26 mouse cellular contexts compared by ENCODE assay signal in the genomic region with DNA sequence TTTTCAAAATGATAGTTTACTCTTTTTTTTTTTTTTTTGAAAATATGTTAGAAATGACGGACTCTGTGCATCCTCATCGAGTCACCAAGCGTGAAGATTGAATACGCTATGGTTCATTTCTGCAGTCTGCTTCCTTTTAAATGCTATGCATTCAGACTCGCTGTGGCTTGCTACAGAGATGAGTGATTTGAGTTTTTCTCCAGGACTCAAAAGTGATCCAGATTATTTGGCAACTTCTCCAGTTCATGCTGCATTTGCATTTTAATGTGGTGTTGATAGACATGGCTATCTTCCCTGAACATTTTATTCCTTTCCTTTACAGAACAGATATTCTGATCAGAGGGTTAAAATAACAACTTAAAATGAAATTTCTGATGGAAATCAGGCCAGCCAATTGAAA.
DNase-seq lines count a peak whose midpoint lies in the region; ATAC-seq and TF ChIP-seq lines count a peak whose summit lies in the region.
"Had no signal": no experiment of that assay in that cellular context is flagged by ENCODE, and none has a peak within 500 bp of the region (broad histone marks: within the 10 kb centered on the region; RNA-seq: fewer than 3 reads in every experiment).

No protein-coding gene starts in this region.

- ATAC-seq in hindbrain, embryonic 16.5 days: no peak
- 0 out of 2 replicates have a peak, but pooled peaks have one; percentile 38 for ATAC-seq in neural tube, embryonic 11.5 days (ENCODE audit: insufficient read depth, low FRiP score, low TSS enrichment)
- ATAC-seq in midbrain, embryonic 11.5 days (ENCODE audit: low FRiP score): no peak
- ATAC-seq in midbrain, postnatal 0 days (ENCODE audit: low FRiP score): no peak
- ATAC-seq in forebrain, embryonic 13.5 days: no peak
- ATAC-seq: CD4-positive, CD25-positive, alpha-beta regulatory T cell, adult 4 months; liver, embryonic 12.5 days had no signal

- WGBS in hindbrain, embryonic 10.5 days: 67% methylated on average over 5 of the region's 5 CpGs
- 39% methylated on average over 5 of the region's 5 CpGs for WGBS in hindbrain, embryonic 16.5 days
- WGBS in neural tube, embryonic 11.5 days: 57% methylated on average over 5 of the region's 5 CpGs
- 77% methylated on average over 5 of the region's 5 CpGs for WGBS in midbrain, embryonic 11.5 days
- WGBS in midbrain, postnatal 0 days: 27% methylated on average over 5 of the region's 5 CpGs
- 75% methylated on average over 5 of the region's 5 CpGs for WGBS in forebrain, embryonic 13.5 days

- H3K4me3 ChIP-seq in hindbrain, embryonic 10.5 days: peak overlapping the region; percentile 30; the same call in 1 of the 2 replicates
- H3K4me3 ChIP-seq in hindbrain, embryonic 16.5 days (ENCODE audit: low read length): no peak overlapping the region
- no peak overlapping the region for H3K4me3 ChIP-seq in neural tube, embryonic 11.5 days (ENCODE audit: low read depth, low read length)
- H3K4me3 ChIP-seq in midbrain, embryonic 11.5 days (ENCODE audit: low read depth, low read length): no peak overlapping the region
- no peak overlapping the region for H3K4me3 ChIP-seq in midbrain, postnatal 0 days (ENCODE audit: low read depth, low read length)
- H3K4me3 ChIP-seq in forebrain, embryonic 13.5 days: no peak overlapping the region
- H3K4me3 ChIP-seq: forebrain, embryonic 15.5 days; heart, adult 2 months; heart, embryonic 12.5 days; kidney, embryonic 15.5 days; left cerebral cortex, adult 2 months; liver, embryonic 12.5 days had no signal

- no peak for TF ChIP-seq CTCF in midbrain, postnatal 0 days (IDR thresholded peaks at IDR 0.05)

- no peaks in the 10 kb centered on the region for H3K36me3 ChIP-seq in hindbrain, embryonic 10.5 days
- no peaks in the 10 kb centered on the region for H3K36me3 ChIP-seq in hindbrain, embryonic 16.5 days (ENCODE audit: control insufficient read depth, insufficient read depth, low read length)
- no peaks in the 10 kb centered on the region for H3K36me3 ChIP-seq in neural tube, embryonic 11.5 days (ENCODE audit: control insufficient read depth, insufficient read depth, low read length)
- H3K36me3 ChIP-seq in midbrain, embryonic 11.5 days (ENCODE audit: control insufficient read depth, insufficient read depth, low read length): no peaks in the 10 kb centered on the region
- H3K36me3 ChIP-seq in midbrain, postnatal 0 days (ENCODE audit: insufficient read depth, low read length): no peaks in the 10 kb centered on the region
- H3K36me3 ChIP-seq in forebrain, embryonic 13.5 days (ENCODE audit: poor library complexity, severe bottlenecking): no peaks in the 10 kb centered on the region
- H3K36me3 ChIP-seq: forebrain, embryonic 15.5 days; heart, embryonic 12.5 days; kidney, embryonic 15.5 days; liver, embryonic 12.5 days had no signal

- no peaks in the 10 kb centered on the region for H3K9me3 ChIP-seq in hindbrain, embryonic 10.5 days
- H3K9me3 ChIP-seq in hindbrain, embryonic 16.5 days (ENCODE audit: control insufficient read depth, low read length): no peaks in the 10 kb centered on the region
- no peaks in the 10 kb centered on the region for H3K9me3 ChIP-seq in neural tube, embryonic 11.5 days (ENCODE audit: control insufficient read depth, low read length)
- no peaks in the 10 kb centered on the region for H3K9me3 ChIP-seq in midbrain, embryonic 11.5 days (ENCODE audit: control insufficient read depth, low read length)
- H3K9me3 ChIP-seq in midbrain, postnatal 0 days (ENCODE audit: low read length): no peaks in the 10 kb centered on the region
- H3K9me3 ChIP-seq in forebrain, embryonic 13.5 days (replicated peaks): no peaks in the 10 kb centered on the region
- H3K9me3 ChIP-seq: forebrain, embryonic 15.5 days; heart, embryonic 12.5 days; kidney, embryonic 15.5 days; liver, embryonic 12.5 days had no signal

- H3K27ac ChIP-seq in hindbrain, embryonic 10.5 days: peak overlapping the region; percentile 69; the same call in 1 of the 2 replicates
- no peak overlapping the region for H3K27ac ChIP-seq in hindbrain, embryonic 16.5 days (ENCODE audit: low read depth, low read length)
- no peak overlapping the region for H3K27ac ChIP-seq in neural tube, embryonic 11.5 days (ENCODE audit: low read depth, low read length)
- H3K27ac ChIP-seq in midbrain, embryonic 11.5 days (ENCODE audit: low read depth, low read length): no peak overlapping the region
- H3K27ac ChIP-seq in midbrain, postnatal 0 days (ENCODE audit: low read depth, low read length): no peak overlapping the region
- H3K27ac ChIP-seq in forebrain, embryonic 13.5 days: no peak overlapping the region
- H3K27ac ChIP-seq: forebrain, embryonic 15.5 days; heart, adult 2 months; kidney, embryonic 15.5 days; left cerebral cortex, adult 2 months; liver, embryonic 12.5 days had no signal

- H3K9ac ChIP-seq in hindbrain, embryonic 16.5 days (ENCODE audit: low read depth, low read length): no peak overlapping the region
- H3K9ac ChIP-seq in neural tube, embryonic 11.5 days (ENCODE audit: low read length): no peak overlapping the region
- no peak overlapping the region for H3K9ac ChIP-seq in midbrain, embryonic 11.5 days (ENCODE audit: low read length)
- H3K9ac ChIP-seq in midbrain, postnatal 0 days (replicated peaks; ENCODE audit: low read length, poor library complexity, severe bottlenecking): no peak overlapping the region
- no peak overlapping the region for H3K9ac ChIP-seq in forebrain, embryonic 13.5 days
- H3K9ac ChIP-seq: forebrain, embryonic 15.5 days; heart, embryonic 12.5 days; kidney, embryonic 15.5 days; liver, embryonic 12.5 days; liver, postnatal 0 days had no signal

- H3K4me1 ChIP-seq in hindbrain, embryonic 10.5 days (replicated peaks): peaks cover 8% of the 10 kb centered on the region; the same call in 1 of the 2 replicates
- H3K4me1 ChIP-seq in hindbrain, embryonic 16.5 days (ENCODE audit: control insufficient read depth, insufficient read depth, low read depth, low read length): no peaks in the 10 kb centered on the region
- H3K4me1 ChIP-seq in neural tube, embryonic 11.5 days (ENCODE audit: control insufficient read depth, insufficient read depth, low read length): no peaks in the 10 kb centered on the region
- H3K4me1 ChIP-seq in midbrain, embryonic 11.5 days (ENCODE audit: control insufficient read depth, insufficient read depth, low read length): peaks cover 2% of the 10 kb centered on the region; the same call in 1 of the 2 replicates
- no peaks in the 10 kb centered on the region for H3K4me1 ChIP-seq in midbrain, postnatal 0 days (ENCODE audit: insufficient read depth, low read length)
- peaks cover 10% of the 10 kb centered on the region for H3K4me1 ChIP-seq in forebrain, embryonic 13.5 days
- H3K4me1 ChIP-seq: kidney, embryonic 15.5 days; liver, embryonic 12.5 days had no signal

- H3K27me3 ChIP-seq in hindbrain, embryonic 10.5 days (ENCODE audit: insufficient read depth, poor library complexity, severe bottlenecking): no peaks in the 10 kb centered on the region
- no peaks in the 10 kb centered on the region for H3K27me3 ChIP-seq in hindbrain, embryonic 16.5 days (replicated peaks; ENCODE audit: control insufficient read depth, insufficient read depth, low read length)
- no peaks in the 10 kb centered on the region for H3K27me3 ChIP-seq in neural tube, embryonic 11.5 days (ENCODE audit: control insufficient read depth, insufficient read depth, low read length)
- H3K27me3 ChIP-seq in midbrain, embryonic 11.5 days (ENCODE audit: control insufficient read depth, insufficient read depth, low read length): no peaks in the 10 kb centered on the region
- H3K27me3 ChIP-seq in midbrain, postnatal 0 days (ENCODE audit: insufficient read depth, low read length): no peaks in the 10 kb centered on the region
- H3K27me3 ChIP-seq in forebrain, embryonic 13.5 days: no peaks in the 10 kb centered on the region
- H3K27me3 ChIP-seq: forebrain, embryonic 15.5 days; heart, embryonic 12.5 days; kidney, embryonic 15.5 days; liver, embryonic 12.5 days had no signal

- DNase-seq in hindbrain, embryonic 10.5 days (ENCODE audit: low spot score): no peak
- no peak for DNase-seq in neural tube, embryonic 11.5 days (ENCODE audit: low spot score)
- DNase-seq in neural tube, embryonic 10.5 days (ENCODE audit: extremely low spot score, low spot score): no peak
- DNase-seq in midbrain, embryonic 11.5 days (ENCODE audit: low spot score, missing footprints): no peak
- peak; percentile 11 for DNase-seq in midbrain, postnatal 0 days (ENCODE audit: low spot score)
- DNase-seq in urinary bladder, postnatal 36 days (ENCODE audit: low spot score in 2 of 2): no peak
- DNase-seq: adrenal gland, postnatal 14 days; cerebellum, adult 8-10 months; cerebellum, postnatal 25 days; heart, adult 2 months; heart, postnatal 4 days; kidney, adult 18-20 months; kidney, postnatal 25 days; liver, postnatal 0 days; lung, postnatal 10 days; right cerebral cortex, adult 18-20 months; spleen, adult 18-20 months; thymus, postnatal 14 days had no signal

- H3K4me2 ChIP-seq in hindbrain, embryonic 16.5 days (ENCODE audit: low read length): no peak overlapping the region; the same call in 1 of the 2 replicates
- H3K4me2 ChIP-seq in neural tube, embryonic 11.5 days (ENCODE audit: low read depth): peak overlapping the region; percentile 20; the same call in 1 of the 2 replicates
- H3K4me2 ChIP-seq in midbrain, embryonic 11.5 days: 0 out of 2 replicates have a peak overlapping the region, but pooled peaks have one; percentile 3
- H3K4me2 ChIP-seq in midbrain, postnatal 0 days (ENCODE audit: low read depth, low read length, poor library complexity, severe bottlenecking): no peak overlapping the region
- no peak overlapping the region for H3K4me2 ChIP-seq in forebrain, embryonic 13.5 days
- H3K4me2 ChIP-seq: forebrain, embryonic 15.5 days; kidney, embryonic 15.5 days; liver, embryonic 12.5 days had no signal

Comparison
In these comparisons a context has a peak if more than half of its experiments do, and no peak if none do; other contexts are left out.
1. H3K4me2 ChIP-seq: peak in neural tube, embryonic 11.5 days (single experiment) and midbrain, embryonic 11.5 days (single experiment); none in hindbrain, embryonic 16.5 days (single experiment), midbrain, postnatal 0 days (single experiment) and forebrain, embryonic 13.5 days (single experiment).